Mouse (Mus musculus) cerebellum, adult 9-11 months (tissue): ENCODE data around the gene Tube1.

Source experiments
- DNase-seq: peaks from one replicate; pipeline ENCODE4 v3.0.0; 2022

The Tube1 gene

GRCm38 (mm10) chr10:39133462-39134310 lies at the start of gene Tube1, which contains the start of gene Fam229b:
Gene Tube1, plus strand, starts transcription at chr10:39133976.
Gene Fam229b, minus strand, starts transcription at chr10:39133914.
- DNase-seq, result peak; percentile 96

GRCm38 (mm10) chr10:39096981-39097380 lies 36.8 kb upstream of the Tube1 start:
- no peak for DNase-seq

- no peak for DNase-seq
Observed at GRCm38 (mm10) chr10:39098746-39099145, 35.0 kb upstream of the Tube1 start.

- DNase-seq, result no peak
Observed at GRCm38 (mm10) chr10:39104803-39105449, 28.9 kb upstream of the Tube1 start.

- DNase-seq, result no peak
Observed at GRCm38 (mm10) chr10:39106413-39106812, 27.4 kb upstream of the Tube1 start.

GRCm38 (mm10) chr10:39106935-39107334 lies 26.8 kb upstream of the Tube1 start:
- DNase-seq, result no peak

GRCm38 (mm10) chr10:39108837-39109488 lies 24.8 kb upstream of the Tube1 start:
- DNase-seq, result no peak

- DNase-seq, result no peak
Observed at GRCm38 (mm10) chr10:39109489-39109874, 24.3 kb upstream of the Tube1 start.

GRCm38 (mm10) chr10:39121412-39121811 lies 12.4 kb upstream of the Tube1 start:
- DNase-seq, result no peak

- no peak for DNase-seq
Observed at GRCm38 (mm10) chr10:39137766-39138165, 4.0 kb downstream of the Tube1 start.

- DNase-seq, result no peak
Observed at GRCm38 (mm10) chr10:39138761-39139160, 5.0 kb downstream of the Tube1 start.

- no peak for DNase-seq
Observed at GRCm38 (mm10) chr10:39140843-39141242, 7.1 kb downstream of the Tube1 start.

- no peak for DNase-seq
Observed at GRCm38 (mm10) chr10:39141401-39141800, 7.6 kb downstream of the Tube1 start.

- DNase-seq, result no peak
Observed at GRCm38 (mm10) chr10:39142216-39142615, 8.4 kb downstream of the Tube1 start.

- DNase-seq, result no peak
Observed at GRCm38 (mm10) chr10:39156719-39157118, 22.9 kb downstream of the Tube1 start.

- DNase-seq, result no peak
Observed at GRCm38 (mm10) chr10:39157321-39157720, 23.5 kb downstream of the Tube1 start.

GRCm38 (mm10) chr10:39158306-39158705 lies 24.5 kb downstream of the Tube1 start:
- no peak for DNase-seq

GRCm38 (mm10) chr10:39161406-39161805 lies 27.6 kb downstream of the Tube1 start:
- DNase-seq, result no peak

GRCm38 (mm10) chr10:39162666-39163484 lies 29.1 kb downstream of the Tube1 start:
- DNase-seq, result no peak

- DNase-seq, result no peak
Observed at GRCm38 (mm10) chr10:39163694-39164093, 29.9 kb downstream of the Tube1 start, which contains the start of gene Ccn6. Gene Ccn6, minus strand, starts transcription at chr10:39163794.

- DNase-seq, result peak; percentile 59
Observed at GRCm38 (mm10) chr10:39165632-39166115, 31.9 kb downstream of the Tube1 start.

- no peak for DNase-seq
Observed at GRCm38 (mm10) chr10:39167611-39168010, 33.8 kb downstream of the Tube1 start.
